Mouse (Mus musculus): ENCODE measurements around the gene Dnajb6.
"Not testable (repeated sequence)": the region's sequence is repeated elsewhere in the genome, so short reads cannot be mapped to it uniquely, and the experiment has no call there.

DNA sequence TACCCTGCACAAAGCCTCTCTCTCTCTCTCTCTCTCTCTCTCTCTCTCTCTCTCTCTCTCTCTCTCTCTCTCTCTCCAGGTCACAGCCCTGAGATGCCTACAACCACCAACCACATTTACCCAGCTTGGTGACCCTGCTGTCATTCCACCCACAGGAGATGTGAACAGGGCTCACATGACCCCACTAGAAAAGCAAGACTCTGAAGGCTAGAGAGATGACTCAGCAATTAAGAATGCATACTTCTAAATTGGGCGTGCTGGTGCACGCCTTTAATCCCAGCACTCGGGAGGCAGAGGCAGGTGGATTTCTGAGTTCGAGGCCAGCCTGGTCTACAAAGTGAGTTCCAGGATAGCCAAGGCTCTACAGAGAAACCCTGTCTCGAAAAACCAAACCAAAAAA, 9.4 kb upstream of the Dnajb6 start:
- TF ChIP-seq NRF1 (IDR thresholded peaks at IDR 0.05; ENCODE audit: low read depth, low read length); ZKSCAN1 (IDR thresholded peaks at IDR 0.05; ENCODE audit: borderline replicate concordance, low read depth, low read length); CTCF (conservative IDR thresholded peaks at IDR 0.05 in 1 of 2, IDR thresholded peaks at IDR 0.05 in 1 of 2; ENCODE audit: low read depth in 2 of 2, low read length in 2 of 2); CHD2 (IDR thresholded peaks at IDR 0.05; ENCODE audit: low read length); MEF2A (IDR thresholded peaks at IDR 0.05; ENCODE audit: borderline replicate concordance, low read depth, low read length); EP300 (IDR thresholded peaks at IDR 0.05; ENCODE audit: low read length); POLR2A (IDR thresholded peaks at IDR 0.05; ENCODE audit: low read depth, low read length); RAD21 (IDR thresholded peaks at IDR 0.05; ENCODE audit: low read depth, low read length); MAX (IDR thresholded peaks at IDR 0.05; ENCODE audit: low read length): not testable (repeated sequence)

All from CH12.LX (cell line).